Mouse (Mus musculus) forebrain, embryonic 13.5 days (tissue): Measurements from ENCODE around the gene Mapk9. TPM values are rescaled to one million over a fixed set of nuclear protein-coding genes. Genes with fewer than 3 reads are reported as not detected.

Experiments used
- ATAC-seq: fragments of 200-750 bp; cut with Nextera tagmentation; 2 replicates; pipeline ENCODE4 v1.8.0; 2017
- H3K27ac ChIP-seq: fragments of 300-500 bp; sonication (generic); 2 replicates; pipeline ENCODE4 v1.5.1; 2015; ENCODE audit warnings: inconsistent platforms, mild to moderate bottlenecking, moderate library complexity
- H3K27me3 ChIP-seq: fragments of 300-500 bp; sonication (generic); 2 replicates; pipeline ENCODE4 v1.6.1; 2015; ENCODE audit warnings: mild to moderate bottlenecking, inconsistent platforms
- H3K36me3 ChIP-seq: fragments of 300-500 bp; sonication (generic); 2 replicates; pipeline ENCODE4 v1.6.1; 2015; ENCODE audit warnings: mild to moderate bottlenecking, inconsistent platforms; ENCODE audit not compliant: poor library complexity, severe bottlenecking
- H3K4me1 ChIP-seq: fragments of 300-500 bp; sonication (generic); 2 replicates; pipeline ENCODE4 v1.6.1; 2015; ENCODE audit warnings: inconsistent platforms
- H3K4me2 ChIP-seq: fragments of 300-500 bp; sonication (generic); 2 replicates; pipeline ENCODE4 v1.6.1; 2015; ENCODE audit warnings: inconsistent platforms, mild to moderate bottlenecking, moderate library complexity
- H3K4me3 ChIP-seq: fragments of 300-500 bp; sonication (generic); 2 replicates; pipeline ENCODE4 v1.5.1; 2015; ENCODE audit warnings: mild to moderate bottlenecking, inconsistent platforms
- H3K9ac ChIP-seq: fragments of 300-500 bp; sonication (generic); 2 replicates; pipeline ENCODE4 v1.6.1; 2015; ENCODE audit warnings: mild to moderate bottlenecking, inconsistent platforms
- H3K9me3 ChIP-seq: fragments of 300-500 bp; sonication (generic); replicated peaks from 2 replicates; pipeline ENCODE4 v1.6.1; 2016; ENCODE audit warnings: inconsistent platforms
- WGBS: fragments of 180-500 bp; shearing (Covaris S2); methylation state at CpG from one replicate; pipeline ENCODE4 v1.1.7; 2015; 5-methylcytosine and 5-hydroxymethylcytosine counted together
- microRNA-seq: library from miRNA; unstranded; fragments of <30 nt; microRNA quantifications from one replicate; pipeline ENCODE4, GENCODE M21; 2016
- polyA plus RNA-seq: library from polyadenylated mRNA; unstranded; fragments of >200 nt; fragmentation: Nextera tagmentation; extraction: Ambion mirVana; gene quantifications from 2 replicates; pipeline ENCODE4 v1.2.1, GENCODE M21; 2015

The Mapk9 gene
- polyA plus RNA-seq, 1 experiment from 2014 or later, result 33.2 TPM

GRCm38 (mm10) chr11:49933811-49934210 is 87.3 kb downstream of the Mapk9 start:
- no peak overlapping the region for H3K4me3 ChIP-seq
- no peak overlapping the region for H3K4me2 ChIP-seq
- peaks cover 23% of the 10 kb centered on the region for H3K4me1 ChIP-seq
- WGBS, result 59% methylated on average over 1 of the region's 1 CpGs
- H3K27me3 ChIP-seq, result no peaks in the 10 kb centered on the region
- H3K36me3 ChIP-seq, result no peaks in the 10 kb centered on the region
- no peaks in the 10 kb centered on the region for H3K9me3 ChIP-seq
- no peak overlapping the region for H3K9ac ChIP-seq
- H3K27ac ChIP-seq, result no peak overlapping the region
- no peak for ATAC-seq

GRCm38 (mm10) chr11:49934322-49934721 is 87.8 kb downstream of the Mapk9 start:
- H3K4me3 ChIP-seq, result no peak overlapping the region
- 56% methylated on average over 10 of the region's 10 CpGs for WGBS
- no peak overlapping the region for H3K27ac ChIP-seq
- no peaks in the 10 kb centered on the region for H3K36me3 ChIP-seq
- H3K4me1 ChIP-seq, result peaks cover 27% of the 10 kb centered on the region
- no peak overlapping the region for H3K9ac ChIP-seq
- H3K9me3 ChIP-seq, result no peaks in the 10 kb centered on the region
- no peak overlapping the region for H3K4me2 ChIP-seq
- no peaks in the 10 kb centered on the region for H3K27me3 ChIP-seq
- ATAC-seq, result no peak

Small RNA genes lying within 50 kb of the gene (microRNA-seq; reads per million reads assigned to microRNA genes)
- gene Gm23492, result not detected

Other genes starting within 250 kb of the Mapk9 start
- gene Flt4, start 237.5 kb upstream of the Mapk9 start, polyA plus RNA-seq, result 1.5 TPM in 2 replicates
- gene Scgb3a1, start 183.1 kb upstream of the Mapk9 start, polyA plus RNA-seq, result not detected in 2 replicates
- 71.4 and 76.3 TPM in 2 replicates for gene Cnot6, start 134.0 kb upstream of the Mapk9 start, polyA plus RNA-seq
- 6.9 and 7.0 TPM in 2 replicates for gene Gfpt2, start 52.6 kb upstream of the Mapk9 start, polyA plus RNA-seq
- gene Rasgef1c, start 55.1 kb downstream of the Mapk9 start, polyA plus RNA-seq, result 5.7 and 6.3 TPM in 2 replicates
- gene Rnf130, start 178.6 kb downstream of the Mapk9 start, polyA plus RNA-seq, result 59.5 and 64.1 TPM in 2 replicates